Mouse (Mus musculus) activated CD4-positive, CD25-positive, alpha-beta regulatory T cell (primary cell): ENCODE results near the gene Olfr1508. TPM values are rescaled to one million over a fixed set of nuclear protein-coding genes. Genes with fewer than 3 reads are reported as not detected.

Source experiments
- polyA plus RNA-seq, 2 experiments: library from polyadenylated mRNA; unstranded; fragments of 100-300 nt; shearing (Covaris generic); gene quantifications; one replicate each; pipeline ENCODE4 v1.2.1; 2017

Olfr1508 gene
- polyA plus RNA-seq = under 1 TPM in 1 of 2 experiments, not detected in 1; 0.02 TPM

DNA sequence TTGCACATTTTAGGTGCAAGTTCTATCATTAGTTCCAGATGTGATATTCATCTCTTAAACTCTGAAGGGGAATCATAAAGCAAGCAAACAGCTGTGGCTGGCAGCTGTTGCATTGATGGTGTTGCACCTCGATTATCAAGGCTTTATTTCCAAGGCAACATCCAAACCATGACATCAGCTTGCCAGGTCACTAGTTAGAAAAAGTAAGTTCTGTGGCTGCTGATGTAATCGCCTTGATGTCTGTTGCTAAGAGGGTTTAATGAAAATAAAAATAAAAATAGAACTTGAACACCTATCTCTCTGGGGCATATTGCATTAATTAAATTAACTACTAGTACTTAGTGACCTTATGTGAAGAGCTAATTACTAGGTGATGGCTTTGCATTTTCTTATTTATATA is at the start of gene Olfr1508:
Olfr1508 (minus strand) TSS at position 101 of the 400 bp plus-strand sequence.

DNA sequence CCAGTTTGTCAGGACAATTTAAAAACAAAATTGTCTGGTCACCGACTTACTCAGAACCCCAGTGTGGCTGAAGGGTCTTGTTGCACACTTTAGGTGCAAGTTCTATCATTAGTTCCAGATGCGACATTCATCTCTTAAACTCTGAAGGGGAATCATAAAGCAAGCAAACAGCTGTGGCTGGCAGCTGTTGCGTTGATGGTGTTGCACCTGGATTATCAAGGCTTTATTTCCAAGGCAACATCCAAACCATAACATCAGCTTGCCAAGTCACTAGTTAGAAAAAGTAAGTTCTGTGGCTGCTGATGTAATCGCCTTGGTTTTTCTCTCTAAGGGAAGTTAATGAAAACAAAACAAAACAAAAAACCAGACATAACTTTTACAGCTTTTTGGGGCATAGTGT is 28.2 kb upstream of the Olfr1508 start, which contains the start of gene Olfr1507:
Olfr1507 (minus strand) TSS at position 234 of the 400 bp plus-strand sequence.

DNA sequence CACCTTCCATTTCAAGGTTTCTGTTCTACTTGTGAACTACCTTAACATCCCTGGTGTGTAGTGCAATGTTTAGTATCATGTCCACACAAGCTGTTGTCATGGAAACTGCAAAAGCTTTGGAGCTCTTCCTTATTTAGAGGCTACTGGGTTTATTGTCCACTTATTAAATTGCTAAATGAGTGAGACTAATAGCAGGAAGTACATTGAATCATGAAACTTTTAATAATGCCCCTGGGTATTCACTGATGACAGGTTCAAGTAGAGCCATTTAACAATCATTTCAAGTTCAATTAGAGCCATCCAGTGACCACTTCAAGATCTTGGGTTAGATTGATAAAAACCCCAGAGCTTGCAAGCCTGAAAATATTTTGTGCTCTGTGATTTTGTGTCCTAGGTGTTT is 24.6 kb downstream of the Olfr1508 start, which contains the start of gene Olfr1509:
Olfr1509 (plus strand) TSS at position 301 of the 400 bp plus-strand sequence.

DNA sequence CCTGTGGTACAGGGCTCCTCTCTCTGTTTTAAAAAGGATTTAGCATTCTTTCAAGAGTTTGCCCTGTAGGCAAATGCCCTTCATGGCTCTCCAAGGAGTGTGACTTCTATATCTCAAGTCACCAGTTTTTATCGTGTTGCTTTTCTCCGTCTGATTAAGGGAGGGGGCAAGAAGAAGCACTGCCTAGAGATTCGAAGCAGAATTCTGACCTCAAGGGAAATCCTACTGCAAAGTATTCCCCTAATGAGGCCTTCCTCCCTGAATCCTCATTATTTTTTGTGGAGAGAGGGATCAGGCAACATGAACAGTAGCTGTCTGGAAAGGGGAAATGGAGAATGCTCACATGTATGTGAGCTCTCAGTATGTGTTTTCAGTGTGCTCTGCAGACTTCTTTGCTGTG is 53.0 kb downstream of the Olfr1508 start, which contains the start of gene Olfr1510:
Olfr1510 (minus strand) TSS at position 101 of the 400 bp plus-strand sequence.

Other genes starting within 250 kb of the Olfr1508 start
- 10 to 100 TPM; 30.5 to 32.9 TPM for gene Chd8, start 209.7 kb downstream of the Olfr1508 start, polyA plus RNA-seq
- 10 to 100 TPM; 84.0 to 88.3 TPM for gene Tox4, start 188.3 kb downstream of the Olfr1508 start, polyA plus RNA-seq
- gene Rab2b, start 187.9 kb downstream of the Olfr1508 start, polyA plus RNA-seq = 10 to 100 TPM; 15.0 to 22.1 TPM
- gene Mettl3, start 162.4 kb downstream of the Olfr1508 start, polyA plus RNA-seq = 10 to 100 TPM; 49.0 to 56.2 TPM
- 1 to 10 TPM; 2.1 to 4.3 TPM for gene Sall2, start 138.7 kb downstream of the Olfr1508 start, polyA plus RNA-seq
- gene Olfr1513, start 111.1 kb downstream of the Olfr1508 start, polyA plus RNA-seq = under 1 TPM in 1 of 2 experiments, not detected in 1; 0.10 TPM
- gene Olfr1512, start 88.3 kb downstream of the Olfr1508 start, polyA plus RNA-seq = not detected
- gene Olfr1511, start 70.1 kb downstream of the Olfr1508 start, polyA plus RNA-seq = under 1 TPM in 1 of 2 experiments, not detected in 1; 0.21 TPM
- gene Olfr1510, start 53.1 kb downstream of the Olfr1508 start, polyA plus RNA-seq = under 1 TPM in 1 of 2 experiments, not detected in 1; 0.38 TPM
- gene Olfr1509, start 24.5 kb downstream of the Olfr1508 start, polyA plus RNA-seq = not detected
- not detected for gene Olfr1507, start 28.3 kb upstream of the Olfr1508 start, polyA plus RNA-seq